Mouse (Mus musculus) B cell, adult 2 months (primary cell): ENCODE measurements around the gene Plcb2.

Source experiments
- DNase-seq, 2 experiments: peaks; one replicate each; pipeline ENCODE4 v3.0.0; 2022

Gene Plcb2

GRCm38 (mm10) chr2:118728337-118728736, at the start of gene Plcb2:
Gene Plcb2 (minus strand): TSS chr2:118728438.
- peak; percentile 56 to 59 for DNase-seq

- no peak for DNase-seq
Observed at GRCm38 (mm10) chr2:118776295-118776694, 48.1 kb upstream of the Plcb2 start.

- DNase-seq = no peak
Observed at GRCm38 (mm10) chr2:118775846-118776245, 47.6 kb upstream of the Plcb2 start.

GRCm38 (mm10) chr2:118775396-118775795, 47.2 kb upstream of the Plcb2 start:
- no peak for DNase-seq

- no peak for DNase-seq
Observed at GRCm38 (mm10) chr2:118774536-118774935, 46.3 kb upstream of the Plcb2 start.

GRCm38 (mm10) chr2:118772158-118772874, 44.1 kb upstream of the Plcb2 start, which contains the start of gene Phgr1:
Gene Phgr1 (plus strand): TSS chr2:118772769.
- no peak for DNase-seq

GRCm38 (mm10) chr2:118766041-118767033, 38.1 kb upstream of the Plcb2 start:
- no peak for DNase-seq

GRCm38 (mm10) chr2:118764875-118765274, 36.6 kb upstream of the Plcb2 start:
- DNase-seq = no peak

GRCm38 (mm10) chr2:118764094-118764831, 36.0 kb upstream of the Plcb2 start:
- DNase-seq = peak; percentile 61

GRCm38 (mm10) chr2:118763469-118763868, 35.2 kb upstream of the Plcb2 start:
- no peak for DNase-seq

GRCm38 (mm10) chr2:118762784-118763148, 34.5 kb upstream of the Plcb2 start:
- DNase-seq = no peak

- DNase-seq = no peak
Observed at GRCm38 (mm10) chr2:118761906-118762783, 33.9 kb upstream of the Plcb2 start, which contains the start of gene Ccdc9b. Gene Ccdc9b (minus strand): TSS chr2:118762661.

- no peak for DNase-seq
Observed at GRCm38 (mm10) chr2:118761358-118761757, 33.1 kb upstream of the Plcb2 start.

- no peak for DNase-seq
Observed at GRCm38 (mm10) chr2:118760311-118761025, 32.2 kb upstream of the Plcb2 start.

- DNase-seq = peak; percentile 87 to 89
Observed at GRCm38 (mm10) chr2:118759828-118760227, 31.6 kb upstream of the Plcb2 start.

GRCm38 (mm10) chr2:118756103-118756502, 27.9 kb upstream of the Plcb2 start:
- no peak for DNase-seq

- no peak for DNase-seq
Observed at GRCm38 (mm10) chr2:118755407-118755806, 27.2 kb upstream of the Plcb2 start.

GRCm38 (mm10) chr2:118754143-118754542, 25.9 kb upstream of the Plcb2 start:
- DNase-seq = no peak

GRCm38 (mm10) chr2:118752792-118753108, 24.5 kb upstream of the Plcb2 start:
- no peak for DNase-seq

- no peak for DNase-seq
Observed at GRCm38 (mm10) chr2:118751896-118752791, 23.9 kb upstream of the Plcb2 start.
